Mouse (Mus musculus) heart, postnatal 14 days (tissue): Measurements from ENCODE around the gene Oit3. TPM values are rescaled to one million over a fixed set of nuclear protein-coding genes. Genes with fewer than 3 reads are reported as not detected.
"Not testable (repeated sequence)": the region's sequence is repeated elsewhere in the genome, so short reads cannot be mapped to it uniquely, and the experiment has no call there.

Source experiments
- DNase-seq, 2 experiments: peaks; one replicate each; pipeline ENCODE4 v3.0.0; 2021 to 2022
- intact Hi-C: fragments of 180-260 bp; cut with DNase I; formaldehyde crosslinking; loops from one replicate; pipeline ENCODE4 v1.15.1; 2025
- total RNA-seq, 2 experiments: library from RNA; stranded (reverse); gene quantifications; 2 replicates each; pipeline ENCODE4 v1.2.3; 2021

Gene Oit3
- total RNA-seq, 2 experiments from 2014 or later = 0.33 to 0.46 TPM

- intact Hi-C loops = no loop called here
- no peak for DNase-seq
These were observed 10.8 kb downstream of the Oit3 start for GRCm38 (mm10) chr10:59430701-59431218.

GRCm38 (mm10) chr10:59429448-59430135 lies 12.0 kb downstream of the Oit3 start:
- DNase-seq = no peak
- intact Hi-C loops = no loop called here

- intact Hi-C loops = no loop called here
These were observed 15.2 kb downstream of the Oit3 start for GRCm38 (mm10) chr10:59426371-59426770.

GRCm38 (mm10) chr10:59425369-59425768 lies 16.2 kb downstream of the Oit3 start:
- peak; percentile 74 to 81 for DNase-seq
- intact Hi-C loops = no loop called here

More at GRCm38 (mm10) chr10:59426371-59426770, 15.2 kb downstream of the Oit3 start:
- no peak for DNase-seq

- intact Hi-C loops = no loop called here
- DNase-seq = no peak
These were observed 17.1 kb downstream of the Oit3 start for GRCm38 (mm10) chr10:59424453-59424852.

GRCm38 (mm10) chr10:59419516-59419915 lies 22.1 kb downstream of the Oit3 start:
- no peak for DNase-seq

GRCm38 (mm10) chr10:59416623-59417022 lies 25.0 kb downstream of the Oit3 start:
- DNase-seq = no peak
- intact Hi-C loops = no loop called here

More at GRCm38 (mm10) chr10:59419516-59419915, 22.1 kb downstream of the Oit3 start:
- intact Hi-C loops = no loop called here

GRCm38 (mm10) chr10:59413711-59414110 lies 27.9 kb downstream of the Oit3 start:
- intact Hi-C loops = no loop called here
- no peak for DNase-seq

GRCm38 (mm10) chr10:59410264-59410663 lies 31.3 kb downstream of the Oit3 start:
- intact Hi-C loops = no loop called here
- DNase-seq = no peak

- DNase-seq = no peak
- intact Hi-C loops = no loop called here
These were observed 33.1 kb downstream of the Oit3 start for GRCm38 (mm10) chr10:59408499-59408898.

- intact Hi-C loops = no loop called here
- DNase-seq = no peak
These were observed 37.8 kb downstream of the Oit3 start for GRCm38 (mm10) chr10:59403793-59404149.

- intact Hi-C loops = no loop called here
- no peak for DNase-seq
These were observed 38.4 kb downstream of the Oit3 start, which contains the start of gene Pla2g12b for GRCm38 (mm10) chr10:59402899-59403792. Gene Pla2g12b, plus strand, starts transcription at chr10:59403660.

- DNase-seq, intact Hi-C loops: not testable (repeated sequence)
These were observed 46.1 kb downstream of the Oit3 start, which contains the start of gene Gm10273 for GRCm38 (mm10) chr10:59395461-59395860. Gene Gm10273, plus strand, starts transcription at chr10:59395632.

- intact Hi-C loops = no loop called here
- DNase-seq = no peak
These were observed 49.7 kb downstream of the Oit3 start for GRCm38 (mm10) chr10:59391907-59392306.

- intact Hi-C loops = no loop called here
- DNase-seq = no peak
These were observed 51.9 kb downstream of the Oit3 start for GRCm38 (mm10) chr10:59389652-59390051.

GRCm38 (mm10) chr10:59386951-59387350 lies 54.6 kb downstream of the Oit3 start:
- DNase-seq = no peak
- intact Hi-C loops = no loop called here

GRCm38 (mm10) chr10:59381563-59381962 lies 60.0 kb downstream of the Oit3 start:
- DNase-seq, intact Hi-C loops: not testable (repeated sequence)

- intact Hi-C loops = no loop called here
- no peak for DNase-seq
These were observed 61.2 kb downstream of the Oit3 start for GRCm38 (mm10) chr10:59380411-59380821.

- intact Hi-C loops = no loop called here
- DNase-seq = no peak
These were observed 61.7 kb downstream of the Oit3 start for GRCm38 (mm10) chr10:59379927-59380326.

GRCm38 (mm10) chr10:59378728-59379127 lies 62.9 kb downstream of the Oit3 start:
- no peak for DNase-seq
- intact Hi-C loops = no loop called here

- no peak for DNase-seq
- intact Hi-C loops = no loop called here
These were observed 63.7 kb downstream of the Oit3 start for GRCm38 (mm10) chr10:59377906-59378305.
